Mouse (Mus musculus) natural killer cell, adult 2 months (primary cell): Measurements from ENCODE around the gene Lamc1.

ENCODE experiments used
- DNase-seq, 2 experiments: peaks; one replicate each; pipeline ENCODE4 v3.0.0; 2022; ENCODE audit warnings: low spot score in 2 of 2

Gene Lamc1

GRCm38 (mm10) chr1:153265579-153265978 lies 67.0 kb downstream of the Lamc1 start:
- DNase-seq, result no peak

GRCm38 (mm10) chr1:153265066-153265465 lies 67.5 kb downstream of the Lamc1 start:
- DNase-seq, result no peak

GRCm38 (mm10) chr1:153259752-153260300 lies 72.8 kb downstream of the Lamc1 start:
- no peak for DNase-seq

GRCm38 (mm10) chr1:153252540-153253210 lies 79.9 kb downstream of the Lamc1 start:
- no peak for DNase-seq

- no peak for DNase-seq
These were observed 80.9 kb downstream of the Lamc1 start for GRCm38 (mm10) chr1:153251590-153252206.

- DNase-seq, result no peak
These were observed 91.2 kb downstream of the Lamc1 start for GRCm38 (mm10) chr1:153241346-153241745.

- no peak for DNase-seq
These were observed 97.0 kb downstream of the Lamc1 start for GRCm38 (mm10) chr1:153235576-153235975.

GRCm38 (mm10) chr1:153231681-153232080 lies 100.9 kb downstream of the Lamc1 start:
- DNase-seq, result no peak

GRCm38 (mm10) chr1:153227916-153228315 lies 104.7 kb downstream of the Lamc1 start:
- no peak for DNase-seq

GRCm38 (mm10) chr1:153227096-153227495 lies 105.5 kb downstream of the Lamc1 start:
- no peak for DNase-seq

GRCm38 (mm10) chr1:153225786-153226725 lies 106.5 kb downstream of the Lamc1 start:
- no peak for DNase-seq

GRCm38 (mm10) chr1:153224331-153224730 lies 108.3 kb downstream of the Lamc1 start:
- DNase-seq, result no peak

- no peak for DNase-seq
These were observed 113.2 kb downstream of the Lamc1 start for GRCm38 (mm10) chr1:153219376-153219775.

GRCm38 (mm10) chr1:153216516-153216915 lies 116.1 kb downstream of the Lamc1 start:
- DNase-seq, result no peak

- no peak for DNase-seq
These were observed 116.9 kb downstream of the Lamc1 start for GRCm38 (mm10) chr1:153215676-153216075.

GRCm38 (mm10) chr1:153210992-153211391 lies 121.6 kb downstream of the Lamc1 start:
- DNase-seq, result no peak

GRCm38 (mm10) chr1:153210198-153210597 lies 122.4 kb downstream of the Lamc1 start:
- no peak for DNase-seq

- DNase-seq, result no peak
These were observed 130.4 kb downstream of the Lamc1 start for GRCm38 (mm10) chr1:153202195-153202594.

GRCm38 (mm10) chr1:153201448-153201847 lies 131.1 kb downstream of the Lamc1 start:
- no peak for DNase-seq

- DNase-seq, result no peak
These were observed 135.2 kb downstream of the Lamc1 start for GRCm38 (mm10) chr1:153197316-153197850.

GRCm38 (mm10) chr1:153192945-153193344 lies 139.6 kb downstream of the Lamc1 start:
- no peak for DNase-seq

GRCm38 (mm10) chr1:153192379-153192778 lies 140.2 kb downstream of the Lamc1 start:
- no peak for DNase-seq
